Comparison of ENCODE assay signal across 8 mouse cellular contexts in the genomic region with DNA sequence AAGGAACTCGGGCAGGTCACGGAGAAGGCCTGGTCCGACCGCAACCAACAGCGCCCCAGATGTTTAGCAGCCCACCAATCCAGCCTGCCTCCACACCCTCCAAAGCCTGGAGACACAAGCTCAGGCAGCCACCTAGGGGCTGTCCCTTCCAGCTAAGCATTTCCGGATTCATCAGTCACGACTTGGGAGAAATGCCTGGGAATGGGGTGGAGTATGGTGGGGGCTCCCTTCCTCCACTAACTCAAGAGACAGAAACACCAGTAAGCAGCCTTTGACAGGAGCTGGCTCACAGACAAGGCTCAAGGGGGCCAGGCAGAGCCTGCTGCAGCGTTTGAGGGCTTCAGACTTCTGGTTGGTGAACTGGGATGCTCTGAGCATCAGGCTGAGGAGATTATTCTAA. TPM values are rescaled to one million over a fixed set of nuclear protein-coding genes. Genes with fewer than 3 reads are reported as not detected.
DNase-seq lines count a peak whose midpoint lies in the region; ATAC-seq lines count a peak whose summit lies in the region.

No protein-coding gene starts in this region.

- no peaks in the 10 kb centered on the region for H3K36me3 ChIP-seq in lung, embryonic 16.5 days (ENCODE audit: control insufficient read depth, insufficient read depth, low read length)
- no peaks in the 10 kb centered on the region for H3K36me3 ChIP-seq in intestine, embryonic 16.5 days (ENCODE audit: control insufficient read depth, insufficient read depth, low read length)
- H3K36me3 ChIP-seq in neural tube, embryonic 13.5 days = no peaks in the 10 kb centered on the region

- 16% methylated on average over 8 of the region's 8 CpGs for WGBS in lung, embryonic 16.5 days
- 30% methylated on average over 8 of the region's 8 CpGs for WGBS in intestine, embryonic 16.5 days
- WGBS in neural tube, embryonic 13.5 days = 23% methylated on average over 8 of the region's 8 CpGs

- H3K4me1 ChIP-seq in lung, embryonic 16.5 days (replicated peaks; ENCODE audit: control insufficient read depth, insufficient read depth, low read length) = peaks cover 14% of the 10 kb centered on the region; the same call in 1 of the 2 replicates
- H3K4me1 ChIP-seq in intestine, embryonic 16.5 days (ENCODE audit: control insufficient read depth, insufficient read depth, low read length) = 0 out of 2 replicates have a peak, but pooled peaks cover 5% of the 10 kb centered on the region
- peaks cover 19% of the 10 kb centered on the region for H3K4me1 ChIP-seq in neural tube, embryonic 13.5 days (replicated peaks)

- H3K27me3 ChIP-seq in lung, embryonic 16.5 days (ENCODE audit: control insufficient read depth, insufficient read depth, low read depth, low read length) = no peaks in the 10 kb centered on the region
- no peaks in the 10 kb centered on the region for H3K27me3 ChIP-seq in intestine, embryonic 16.5 days (replicated peaks; ENCODE audit: control insufficient read depth, insufficient read depth, low read length)
- H3K27me3 ChIP-seq in neural tube, embryonic 13.5 days = peaks cover 17% of the 10 kb centered on the region

- H3K9ac ChIP-seq in lung, embryonic 16.5 days (ENCODE audit: low read length) = peak overlapping the region; percentile 36; the same call in 1 of the 2 replicates
- peak overlapping the region; percentile 36 for H3K9ac ChIP-seq in intestine, embryonic 16.5 days (ENCODE audit: low read depth, low read length)
- peak overlapping the region; percentile 42; the same call in 1 of the 2 replicates for H3K9ac ChIP-seq in neural tube, embryonic 13.5 days

- H3K4me2 ChIP-seq in lung, embryonic 16.5 days (ENCODE audit: low read depth, low read length) = peak overlapping the region; percentile 29; the same call in 1 of the 2 replicates
- peak overlapping the region; percentile 19 for H3K4me2 ChIP-seq in intestine, embryonic 16.5 days (ENCODE audit: low read depth, low read length)
- H3K4me2 ChIP-seq in neural tube, embryonic 13.5 days = peak overlapping the region; percentile 96; the same call in 1 of the 2 replicates

- no peaks in the 10 kb centered on the region for H3K9me3 ChIP-seq in lung, embryonic 16.5 days (ENCODE audit: control insufficient read depth, low read length)
- H3K9me3 ChIP-seq in intestine, embryonic 16.5 days (ENCODE audit: control insufficient read depth, low read length) = no peaks in the 10 kb centered on the region
- no peaks in the 10 kb centered on the region for H3K9me3 ChIP-seq in neural tube, embryonic 13.5 days

- no peak overlapping the region for H3K4me3 ChIP-seq in lung, embryonic 16.5 days (ENCODE audit: low read length)
- no peak overlapping the region for H3K4me3 ChIP-seq in intestine, embryonic 16.5 days (ENCODE audit: low read length)
- no peak overlapping the region for H3K4me3 ChIP-seq in neural tube, embryonic 13.5 days

- no peak overlapping the region for H3K27ac ChIP-seq in lung, embryonic 16.5 days (ENCODE audit: low read length)
- H3K27ac ChIP-seq in intestine, embryonic 16.5 days (ENCODE audit: low read length) = no peak overlapping the region
- H3K27ac ChIP-seq in neural tube, embryonic 13.5 days (replicated peaks) = no peak overlapping the region

- no peak for ATAC-seq in lung, embryonic 16.5 days (ENCODE audit: low read depth)
- ATAC-seq in intestine, embryonic 16.5 days = no peak
- no peak for ATAC-seq in neural tube, embryonic 13.5 days (ENCODE audit: low read depth)

- peak; percentile 49 for DNase-seq in cerebellum, adult 9-10 months
- DNase-seq in cerebellum, postnatal 25 days = no peak
- DNase-seq in lung, postnatal 36 days = no peak
- no peak for DNase-seq in thymus, postnatal 0 days (ENCODE audit: low spot score)
- DNase-seq in spleen, postnatal 36 days (ENCODE audit: low spot score in 2 of 2) = no peak

RNA-seq across cellular contexts. Expression of gene Slc25a42, which starts 1.6 kb away (rescaled TPM):
- 5.1 and 5.2 TPM in 2 replicates for polyA plus RNA-seq in lung, embryonic 16.5 days (2015; fragmentation: Nextera tagmentation; extraction: Ambion mirVana)
- polyA plus RNA-seq in intestine, embryonic 16.5 days (2015; fragmentation: Nextera tagmentation; extraction: Ambion mirVana) = 7.6 and 10.5 TPM in 2 replicates
- 5.5 and 6.4 TPM in 2 replicates for polyA plus RNA-seq in neural tube, embryonic 13.5 days (2015; fragmentation: Nextera tagmentation; extraction: Ambion mirVana)
- 6.2 and 9.0 TPM in 2 replicates for polyA plus RNA-seq in thymus, postnatal 0 days (2015; fragmentation: Nextera tagmentation; extraction: Ambion mirVana)

RNA-seq across cellular contexts. Expression of gene Sugp2, which starts 23.5 kb away (rescaled TPM):
- polyA plus RNA-seq in lung, embryonic 16.5 days (2015; fragmentation: Nextera tagmentation; extraction: Ambion mirVana) = 29.9 and 30.9 TPM in 2 replicates
- 17.3 and 18.1 TPM in 2 replicates for polyA plus RNA-seq in intestine, embryonic 16.5 days (2015; fragmentation: Nextera tagmentation; extraction: Ambion mirVana)
- polyA plus RNA-seq in neural tube, embryonic 13.5 days (2015; fragmentation: Nextera tagmentation; extraction: Ambion mirVana) = 64.8 and 72.5 TPM in 2 replicates
- polyA plus RNA-seq in thymus, postnatal 0 days (2015; fragmentation: Nextera tagmentation; extraction: Ambion mirVana) = 29.6 and 34.5 TPM in 2 replicates

RNA-seq across cellular contexts. Expression of gene Armc6, which starts 23.7 kb away (rescaled TPM):
- 22.4 and 24.5 TPM in 2 replicates for polyA plus RNA-seq in lung, embryonic 16.5 days (2015; fragmentation: Nextera tagmentation; extraction: Ambion mirVana)
- polyA plus RNA-seq in intestine, embryonic 16.5 days (2015; fragmentation: Nextera tagmentation; extraction: Ambion mirVana) = 25.1 and 29.0 TPM in 2 replicates
- polyA plus RNA-seq in neural tube, embryonic 13.5 days (2015; fragmentation: Nextera tagmentation; extraction: Ambion mirVana) = 81.9 and 85.7 TPM in 2 replicates
- 17.9 and 18.4 TPM in 2 replicates for polyA plus RNA-seq in thymus, postnatal 0 days (2015; fragmentation: Nextera tagmentation; extraction: Ambion mirVana)

RNA-seq across cellular contexts. Expression of gene Tmem161a, which starts 38.4 kb away (rescaled TPM):
- polyA plus RNA-seq in lung, embryonic 16.5 days (2015; fragmentation: Nextera tagmentation; extraction: Ambion mirVana) = 68.8 and 69.9 TPM in 2 replicates
- polyA plus RNA-seq in intestine, embryonic 16.5 days (2015; fragmentation: Nextera tagmentation; extraction: Ambion mirVana) = 66.9 and 67.7 TPM in 2 replicates
- 46.6 and 47.4 TPM in 2 replicates for polyA plus RNA-seq in neural tube, embryonic 13.5 days (2015; fragmentation: Nextera tagmentation; extraction: Ambion mirVana)
- 41.5 and 44.1 TPM in 2 replicates for polyA plus RNA-seq in thymus, postnatal 0 days (2015; fragmentation: Nextera tagmentation; extraction: Ambion mirVana)

Comparison
In these comparisons a context has a peak if more than half of its experiments do, and no peak if none do; other contexts are left out.
1. H3K4me2 ChIP-seq: peak in every context shown above with its lines; median percentile 96 in neural tube, embryonic 13.5 days; 29 in lung, embryonic 16.5 days; 19 in intestine, embryonic 16.5 days.